Mouse (Mus musculus) stomach, embryonic 14.5 days (tissue): ENCODE data around the gene Gm6040. TPM values are rescaled to one million over a fixed set of nuclear protein-coding genes. Genes with fewer than 3 reads are reported as not detected.

Experiments
- polyA plus RNA-seq: library from polyadenylated mRNA; unstranded; fragments of >200 nt; fragmentation: Nextera tagmentation; extraction: Ambion mirVana; gene quantifications from 2 replicates; pipeline ENCODE4 v1.2.1, GENCODE M21; 2014

Gm6040 gene
- polyA plus RNA-seq, 1 experiment from 2014 or later: not detected

Other genes with a start within 250 kb of the Gm6040 start
- gene Defb33, start 29.4 kb downstream of the Gm6040 start, polyA plus RNA-seq: not detected in 2 replicates
- not detected in 2 replicates for gene Gm15056, start 19.4 kb downstream of the Gm6040 start, polyA plus RNA-seq
- gene AY761185, start 22.6 kb upstream of the Gm6040 start, polyA plus RNA-seq: not detected in 2 replicates
- gene Defa21, start 103.5 kb upstream of the Gm6040 start, polyA plus RNA-seq: not detected in 2 replicates
- gene Defa23, start 133.0 kb upstream of the Gm6040 start, polyA plus RNA-seq: not detected in 2 replicates
- gene Defa35, start 143.0 kb upstream of the Gm6040 start, polyA plus RNA-seq: not detected in 2 replicates
- not detected in 2 replicates for gene Defa25, start 162.4 kb upstream of the Gm6040 start, polyA plus RNA-seq
- not detected in 2 replicates for gene Gm14851, start 174.0 kb upstream of the Gm6040 start, polyA plus RNA-seq
- gene Defa30, start 212.6 kb upstream of the Gm6040 start, polyA plus RNA-seq: not detected in 2 replicates
- not detected in 2 replicates for gene Defa22, start 240.2 kb upstream of the Gm6040 start, polyA plus RNA-seq